Mouse (Mus musculus) forebrain, embryonic 16.5 days (tissue): ENCODE measurements around the gene Pih1d1. TPM values are rescaled to one million over a fixed set of nuclear protein-coding genes. Genes with fewer than 3 reads are reported as not detected.

ENCODE experiments used
- ATAC-seq: fragments of 200-750 bp; cut with Nextera tagmentation; 2 replicates; pipeline ENCODE4 v1.8.0; 2017; ENCODE audit warnings: mild to moderate bottlenecking, moderate library complexity
- H3K27ac ChIP-seq: fragments of 300-500 bp; sonication (generic); 2 replicates; pipeline ENCODE4 v1.5.1; 2014; ENCODE audit warnings: low read length, control low read depth
- H3K27me3 ChIP-seq: fragments of 300-500 bp; sonication (generic); replicated peaks from 2 replicates; pipeline ENCODE4 v1.6.1; 2014; ENCODE audit warnings: low read length; ENCODE audit not compliant: control insufficient read depth, insufficient read depth
- H3K36me3 ChIP-seq: fragments of 300-500 bp; sonication (generic); 2 replicates; pipeline ENCODE4 v1.6.1; 2014; ENCODE audit not compliant: control insufficient read depth, insufficient read depth
- H3K4me1 ChIP-seq: fragments of 300-500 bp; sonication (generic); replicated peaks from 2 replicates; pipeline ENCODE4 v1.6.1; 2014; ENCODE audit warnings: low read length; ENCODE audit not compliant: control insufficient read depth, insufficient read depth
- H3K4me2 ChIP-seq: fragments of 300-500 bp; sonication (generic); 2 replicates; pipeline ENCODE4 v1.6.1; 2014; ENCODE audit warnings: mild to moderate bottlenecking, low read length, control low read depth
- H3K4me3 ChIP-seq: fragments of 300-500 bp; sonication (generic); replicated peaks from 2 replicates; pipeline ENCODE4 v1.5.1; 2014; ENCODE audit warnings: mild to moderate bottlenecking, low read length, control low read depth
- H3K9ac ChIP-seq: fragments of 300-500 bp; sonication (generic); replicated peaks from 2 replicates; pipeline ENCODE4 v1.6.1; 2014; ENCODE audit warnings: low read depth, low read length, control low read depth
- H3K9me3 ChIP-seq: fragments of 300-500 bp; sonication (generic); 2 replicates; pipeline ENCODE4 v1.6.1; 2016; ENCODE audit warnings: low read length; ENCODE audit not compliant: control insufficient read depth
- WGBS: fragments of 180-500 bp; shearing (Covaris S2); extraction: QIAGEN DNeasy Blood & Tissue Kit; methylation state at CpG from one replicate; pipeline ENCODE4 v1.1.7; 2014; 5-methylcytosine and 5-hydroxymethylcytosine counted together
- polyA plus RNA-seq: library from polyadenylated mRNA; unstranded; fragments of >200 nt; fragmentation: Nextera tagmentation; extraction: Ambion mirVana; gene quantifications from 2 replicates; pipeline ENCODE4 v1.2.1, GENCODE M21; 2015

Gene Pih1d1
- polyA plus RNA-seq, 1 experiment from 2014 or later: 90.2 TPM

GRCm38 (mm10) chr7:45141319-45141718 lies 12.8 kb upstream of the Pih1d1 start:
- ATAC-seq: no peak
- no peak overlapping the region for H3K4me3 ChIP-seq
- WGBS: 98% methylated on average over 3 of the region's 3 CpGs
- no peaks in the 10 kb centered on the region for H3K9me3 ChIP-seq
- no peak overlapping the region for H3K4me2 ChIP-seq
- H3K36me3 ChIP-seq: no peaks in the 10 kb centered on the region
- no peak overlapping the region for H3K9ac ChIP-seq
- H3K27ac ChIP-seq: no peak overlapping the region
- H3K27me3 ChIP-seq: no peaks in the 10 kb centered on the region
- peaks cover 3% of the 10 kb centered on the region for H3K4me1 ChIP-seq

DNA sequence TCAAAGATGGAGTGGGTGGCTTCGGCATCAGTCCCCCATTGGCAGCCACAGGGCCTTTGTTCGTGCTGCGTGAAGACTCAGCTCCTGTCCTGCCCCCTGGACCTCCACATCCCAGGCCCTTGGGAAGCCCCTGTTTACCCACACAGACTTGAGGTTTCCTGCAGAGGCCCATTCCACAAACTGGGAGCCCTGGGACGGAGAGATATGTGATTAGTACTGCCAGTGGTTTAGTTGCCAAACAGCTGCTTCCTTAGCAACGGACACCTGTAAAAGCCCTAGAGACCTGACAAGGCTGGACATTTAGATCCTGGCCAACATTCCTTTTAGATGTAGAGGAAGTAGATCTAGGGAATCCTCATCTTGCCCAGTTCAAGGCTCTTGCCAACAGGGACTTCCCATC lies 12.2 kb upstream of the Pih1d1 start:
- no peak overlapping the region for H3K9ac ChIP-seq
- no peak overlapping the region for H3K27ac ChIP-seq
- ATAC-seq: no peak
- no peaks in the 10 kb centered on the region for H3K27me3 ChIP-seq
- no peak overlapping the region for H3K4me3 ChIP-seq
- no peaks in the 10 kb centered on the region for H3K4me1 ChIP-seq
- H3K36me3 ChIP-seq: no peaks in the 10 kb centered on the region
- WGBS: 94% methylated on average over 5 of the region's 5 CpGs
- H3K4me2 ChIP-seq: no peak overlapping the region
- no peaks in the 10 kb centered on the region for H3K9me3 ChIP-seq

- 89% methylated on average over 13 of the region's 13 CpGs for WGBS
- no peaks in the 10 kb centered on the region for H3K27me3 ChIP-seq
- no peak overlapping the region for H3K27ac ChIP-seq
- H3K9ac ChIP-seq: no peak overlapping the region; the same call in 1 of the 2 replicates
- ATAC-seq: no peak
- H3K36me3 ChIP-seq: no peaks in the 10 kb centered on the region
- H3K4me2 ChIP-seq: no peak overlapping the region
- no peaks in the 10 kb centered on the region for H3K9me3 ChIP-seq
- H3K4me1 ChIP-seq: no peaks in the 10 kb centered on the region
- no peak overlapping the region for H3K4me3 ChIP-seq
These were observed 9.5 kb upstream of the Pih1d1 start for GRCm38 (mm10) chr7:45144368-45145174.

DNA sequence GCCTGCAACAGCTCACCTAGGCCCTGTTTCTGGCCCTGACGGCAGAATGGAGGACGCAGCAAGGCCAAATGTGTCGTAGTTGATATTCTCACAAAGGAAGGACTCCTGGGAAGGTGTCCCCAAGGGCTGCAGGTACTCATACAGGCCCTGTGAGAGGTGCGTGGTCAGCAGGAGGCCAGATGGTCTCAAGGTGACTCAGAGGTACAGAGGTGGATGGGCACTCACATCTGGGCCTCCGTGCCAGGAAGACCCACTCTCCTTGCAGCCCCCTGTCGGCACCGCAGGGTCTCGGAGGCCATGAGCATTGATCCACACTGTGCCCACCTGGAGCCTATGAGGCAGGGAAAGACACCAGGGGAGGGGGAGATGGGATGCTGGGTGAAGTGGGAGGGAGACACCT lies 8.6 kb upstream of the Pih1d1 start:
- no peak overlapping the region for H3K9ac ChIP-seq

GRCm38 (mm10) chr7:45147267-45147666 lies 6.8 kb upstream of the Pih1d1 start:
- no peaks in the 10 kb centered on the region for H3K9me3 ChIP-seq
- peaks cover 7% of the 10 kb centered on the region; the same call in 1 of the 2 replicates for H3K4me1 ChIP-seq
- H3K9ac ChIP-seq: no peak overlapping the region
- H3K36me3 ChIP-seq: no peaks in the 10 kb centered on the region
- H3K27me3 ChIP-seq: no peaks in the 10 kb centered on the region
- WGBS: 95% methylated on average over 11 of the region's 11 CpGs
- H3K27ac ChIP-seq: no peak overlapping the region
- no peak for ATAC-seq
- H3K4me2 ChIP-seq: no peak overlapping the region
- H3K4me3 ChIP-seq: no peak overlapping the region

More for the DNA sequence above, 8.6 kb upstream of the Pih1d1 start:
- Histone ChIP-seq H3K36me3 (no peaks in the 10 kb centered on the region), H3K27ac (no peak overlapping the region), H3K27me3 (no peaks in the 10 kb centered on the region), H3K4me1 (no peaks in the 10 kb centered on the region), H3K4me2 (no peak overlapping the region), H3K4me3 (no peak overlapping the region), H3K9me3 (no peaks in the 10 kb centered on the region)
- WGBS: 94% methylated on average over 8 of the region's 8 CpGs
- no peak for ATAC-seq

DNA sequence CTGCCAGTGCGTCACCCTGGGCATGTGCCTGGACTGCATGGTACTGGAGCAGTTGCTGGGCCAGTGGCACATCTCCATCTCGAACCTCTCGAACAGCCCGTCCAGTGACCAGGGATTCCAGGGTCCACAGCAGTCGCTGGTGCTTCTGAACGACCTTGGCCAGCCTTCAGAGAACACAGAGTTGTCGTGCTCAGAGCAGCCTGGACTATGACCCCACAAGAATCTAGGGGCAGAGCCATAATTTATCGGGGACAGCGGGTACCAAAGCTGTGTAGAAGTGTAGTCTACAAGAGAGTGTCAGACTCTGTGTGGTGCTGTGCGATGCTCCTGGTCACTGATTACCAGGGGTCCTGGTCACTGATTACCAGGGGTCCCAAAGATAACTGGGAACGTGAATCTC lies 6.2 kb upstream of the Pih1d1 start:
- Histone ChIP-seq H3K4me2 (no peak overlapping the region), H3K27ac (no peak overlapping the region), H3K4me3 (no peak overlapping the region), H3K27me3 (no peaks in the 10 kb centered on the region), H3K9ac (no peak overlapping the region), H3K4me1 (peaks cover 7% of the 10 kb centered on the region; the same call in 1 of the 2 replicates), H3K36me3 (no peaks in the 10 kb centered on the region), H3K9me3 (no peaks in the 10 kb centered on the region)
- WGBS: 95% methylated on average over 11 of the region's 11 CpGs
- no peak for ATAC-seq

- H3K9ac ChIP-seq: no peak overlapping the region
- H3K4me3 ChIP-seq: no peak overlapping the region
- H3K27me3 ChIP-seq: no peaks in the 10 kb centered on the region
- 79% methylated on average over 4 of the region's 4 CpGs for WGBS
- no peaks in the 10 kb centered on the region for H3K36me3 ChIP-seq
- ATAC-seq: no peak
- H3K4me2 ChIP-seq: no peak overlapping the region
- peaks cover 11% of the 10 kb centered on the region for H3K4me1 ChIP-seq
- H3K27ac ChIP-seq: no peak overlapping the region
- H3K9me3 ChIP-seq: no peaks in the 10 kb centered on the region
These were observed 5.5 kb upstream of the Pih1d1 start for GRCm38 (mm10) chr7:45148534-45149098.

- Histone ChIP-seq H3K27ac (no peak overlapping the region), H3K9ac (no peak overlapping the region), H3K27me3 (no peaks in the 10 kb centered on the region), H3K9me3 (no peaks in the 10 kb centered on the region), H3K4me3 (no peak overlapping the region), H3K36me3 (no peaks in the 10 kb centered on the region), H3K4me1 (peaks cover 12% of the 10 kb centered on the region), H3K4me2 (no peak overlapping the region)
- WGBS: 36% methylated on average over 6 of the region's 6 CpGs
- ATAC-seq: no peak
These were observed 4.6 kb upstream of the Pih1d1 start for GRCm38 (mm10) chr7:45149545-45149944.

- peaks cover 19% of the 10 kb centered on the region for H3K4me1 ChIP-seq
- ATAC-seq: no peak
- 70% methylated on average over 4 of the region's 4 CpGs for WGBS
These were observed 3.8 kb upstream of the Pih1d1 start for GRCm38 (mm10) chr7:45150321-45150720.

More at GRCm38 (mm10) chr7:45150321-45150720, 3.8 kb upstream of the Pih1d1 start:
- H3K27me3 ChIP-seq: no peaks in the 10 kb centered on the region
- no peak overlapping the region for H3K27ac ChIP-seq
- H3K36me3 ChIP-seq: no peaks in the 10 kb centered on the region
- no peaks in the 10 kb centered on the region for H3K9me3 ChIP-seq
- H3K9ac ChIP-seq: no peak overlapping the region
- no peak overlapping the region for H3K4me3 ChIP-seq
- no peak overlapping the region for H3K4me2 ChIP-seq
